Mouse (Mus musculus) liver, embryonic 16.5 days (tissue): ENCODE results near the gene Rab44. TPM values are rescaled to one million over a fixed set of nuclear protein-coding genes. Genes with fewer than 3 reads are reported as not detected.

Source experiments
- ATAC-seq: fragments of 200-750 bp; cut with Nextera tagmentation; 2 replicates; pipeline ENCODE4 v1.8.0; 2017; ENCODE audit warnings: low read depth, mild to moderate bottlenecking, moderate number of reproducible peaks, moderate library complexity
- H3K27ac ChIP-seq: fragments of 300-500 bp; sonication (generic); 2 replicates; pipeline ENCODE4 v1.5.1; 2014; ENCODE audit warnings: mild to moderate bottlenecking, low read length
- H3K27me3 ChIP-seq: fragments of 300-500 bp; sonication (generic); 2 replicates; pipeline ENCODE4 v1.6.1; 2014; ENCODE audit warnings: low read depth, low read length, mixed read lengths; ENCODE audit not compliant: control insufficient read depth, insufficient read depth
- H3K36me3 ChIP-seq: fragments of 300-500 bp; sonication (generic); 2 replicates; pipeline ENCODE4 v1.6.1; 2014; ENCODE audit warnings: mild to moderate bottlenecking; ENCODE audit not compliant: control insufficient read depth, insufficient read depth
- H3K4me1 ChIP-seq: fragments of 300-500 bp; sonication (generic); 2 replicates; pipeline ENCODE4 v1.6.1; 2014; ENCODE audit warnings: low read depth, low read length, mixed read lengths; ENCODE audit not compliant: control insufficient read depth
- H3K4me2 ChIP-seq: fragments of 300-500 bp; sonication (generic); 2 replicates; pipeline ENCODE4 v1.6.1; 2014; ENCODE audit warnings: low read depth, low read length, mixed read lengths
- H3K4me3 ChIP-seq: fragments of 300-500 bp; sonication (generic); 2 replicates; pipeline ENCODE4 v1.5.1; 2014; ENCODE audit warnings: low read depth, mild to moderate bottlenecking, low read length
- H3K9ac ChIP-seq: fragments of 300-500 bp; sonication (generic); 2 replicates; pipeline ENCODE4 v1.6.1; 2014; ENCODE audit warnings: low read depth, low read length
- H3K9me3 ChIP-seq: fragments of 300-500 bp; sonication (generic); replicated peaks from 2 replicates; pipeline ENCODE4 v1.6.1; 2016; ENCODE audit warnings: low read length; ENCODE audit not compliant: control insufficient read depth
- WGBS: fragments of 180-500 bp; shearing (Covaris S2); extraction: QIAGEN DNeasy Blood & Tissue Kit; methylation state at CpG from one replicate; pipeline ENCODE4 v1.1.7; 2014; ENCODE audit not compliant: insufficient replicate concordance; 5-methylcytosine and 5-hydroxymethylcytosine counted together
- polyA plus RNA-seq: library from polyadenylated mRNA; unstranded; fragments of >200 nt; fragmentation: Nextera tagmentation; extraction: Ambion mirVana; gene quantifications from 2 replicates; pipeline ENCODE4 v1.2.1, GENCODE M21; 2015

Gene Rab44
- polyA plus RNA-seq, 1 experiment from 2014 or later = 10.9 TPM

- no peaks in the 10 kb centered on the region for H3K9me3 ChIP-seq
- H3K27ac ChIP-seq = no peak overlapping the region
- 61% methylated on average over 8 of the region's 8 CpGs for WGBS
- peaks cover 4% of the 10 kb centered on the region for H3K4me1 ChIP-seq
- H3K4me3 ChIP-seq = no peak overlapping the region
- no peak overlapping the region for H3K4me2 ChIP-seq
- no peaks in the 10 kb centered on the region for H3K36me3 ChIP-seq
- no peak overlapping the region for H3K9ac ChIP-seq
- no peak for ATAC-seq
- H3K27me3 ChIP-seq = no peaks in the 10 kb centered on the region
Measured at GRCm38 (mm10) chr17:29173165-29173564, 59.2 kb downstream of the Rab44 start.

- Histone ChIP-seq H3K4me1 (peaks cover 4% of the 10 kb centered on the region), H3K27me3 (no peaks in the 10 kb centered on the region), H3K36me3 (no peaks in the 10 kb centered on the region), H3K4me2 (no peak overlapping the region), H3K9ac (no peak overlapping the region), H3K27ac (no peak overlapping the region), H3K9me3 (no peaks in the 10 kb centered on the region), H3K4me3 (no peak overlapping the region)
- 41% methylated on average over 3 of the region's 3 CpGs for WGBS
- no peak for ATAC-seq
Measured at GRCm38 (mm10) chr17:29175693-29176092, 61.7 kb downstream of the Rab44 start.

- H3K36me3 ChIP-seq = no peaks in the 10 kb centered on the region
- H3K4me1 ChIP-seq = peaks cover 4% of the 10 kb centered on the region
- no peak overlapping the region for H3K4me3 ChIP-seq
- no peaks in the 10 kb centered on the region for H3K9me3 ChIP-seq
- no peak for ATAC-seq
- H3K4me2 ChIP-seq = no peak overlapping the region
- 25% methylated on average over 9 of the region's 9 CpGs for WGBS
- no peak overlapping the region for H3K27ac ChIP-seq
- H3K9ac ChIP-seq = no peak overlapping the region
- no peaks in the 10 kb centered on the region for H3K27me3 ChIP-seq
Measured at GRCm38 (mm10) chr17:29176391-29177267, 62.7 kb downstream of the Rab44 start.

- H3K36me3 ChIP-seq = no peaks in the 10 kb centered on the region
- H3K4me3 ChIP-seq = no peak overlapping the region
- H3K4me2 ChIP-seq = no peak overlapping the region
- 59% methylated on average over 9 of the region's 9 CpGs for WGBS
- no peaks in the 10 kb centered on the region for H3K27me3 ChIP-seq
- no peaks in the 10 kb centered on the region for H3K9me3 ChIP-seq
- H3K4me1 ChIP-seq = no peaks in the 10 kb centered on the region
- H3K9ac ChIP-seq = no peak overlapping the region
- ATAC-seq = no peak
- no peak overlapping the region for H3K27ac ChIP-seq
Measured at GRCm38 (mm10) chr17:29178503-29179059, 64.6 kb downstream of the Rab44 start.

GRCm38 (mm10) chr17:29179917-29180316, 66.0 kb downstream of the Rab44 start:
- Histone ChIP-seq H3K36me3 (no peaks in the 10 kb centered on the region), H3K4me3 (no peak overlapping the region), H3K4me1 (no peaks in the 10 kb centered on the region), H3K9ac (no peak overlapping the region), H3K9me3 (no peaks in the 10 kb centered on the region), H3K27me3 (no peaks in the 10 kb centered on the region), H3K27ac (no peak overlapping the region), H3K4me2 (no peak overlapping the region)
- no peak for ATAC-seq
- 77% methylated on average over 6 of the region's 6 CpGs for WGBS

GRCm38 (mm10) chr17:29180406-29181127, 66.6 kb downstream of the Rab44 start:
- Histone ChIP-seq H3K36me3 (no peaks in the 10 kb centered on the region), H3K27me3 (no peaks in the 10 kb centered on the region), H3K27ac (no peak overlapping the region), H3K4me2 (no peak overlapping the region), H3K4me3 (no peak overlapping the region), H3K9me3 (no peaks in the 10 kb centered on the region), H3K4me1 (no peaks in the 10 kb centered on the region), H3K9ac (no peak overlapping the region)
- WGBS = 38% methylated on average over 4 of the region's 4 CpGs
- ATAC-seq = no peak

GRCm38 (mm10) chr17:29181751-29182150, 67.8 kb downstream of the Rab44 start:
- WGBS = 45% methylated on average over 5 of the region's 5 CpGs
- H3K27ac ChIP-seq = no peak overlapping the region
- no peaks in the 10 kb centered on the region for H3K4me1 ChIP-seq
- H3K27me3 ChIP-seq = no peaks in the 10 kb centered on the region
- H3K4me3 ChIP-seq = no peak overlapping the region
- H3K4me2 ChIP-seq = no peak overlapping the region
- no peaks in the 10 kb centered on the region for H3K36me3 ChIP-seq
- ATAC-seq = no peak
- no peaks in the 10 kb centered on the region for H3K9me3 ChIP-seq
- no peak overlapping the region for H3K9ac ChIP-seq

- H3K4me2 ChIP-seq = no peak overlapping the region
- no peak for ATAC-seq
- no peak overlapping the region for H3K9ac ChIP-seq
- H3K27ac ChIP-seq = no peak overlapping the region
- WGBS = 60% methylated on average over 11 of the region's 11 CpGs
- H3K4me3 ChIP-seq = no peak overlapping the region
- H3K4me1 ChIP-seq = no peaks in the 10 kb centered on the region
- H3K36me3 ChIP-seq = no peaks in the 10 kb centered on the region
- no peaks in the 10 kb centered on the region; the same call in 1 of the 2 replicates for H3K27me3 ChIP-seq
- H3K9me3 ChIP-seq = no peaks in the 10 kb centered on the region
Measured at GRCm38 (mm10) chr17:29183162-29183561, 69.2 kb downstream of the Rab44 start.
